Mouse (Mus musculus) bone marrow, adult 2 months (tissue): ENCODE results near the gene Foxa3. TPM values are rescaled to one million over a fixed set of nuclear protein-coding genes. Genes with fewer than 3 reads are reported as not detected.

Experiments used
- H3K27ac ChIP-seq: fragments of 200-500 bp; 2 replicates; pipeline ENCODE4 v1.5.1; 2012; ENCODE audit warnings: low read depth, mild to moderate bottlenecking, control low read depth, inconsistent platforms, low read length; ENCODE audit not compliant: control insufficient read depth, poor library complexity, insufficient read depth
- H3K4me1 ChIP-seq: fragments of 200-500 bp; 2 replicates; pipeline ENCODE4 v1.6.1; 2011; ENCODE audit warnings: low read length; ENCODE audit not compliant: control insufficient read depth, insufficient read depth
- H3K4me3 ChIP-seq: fragments of 200-500 bp; replicated peaks from 2 replicates; pipeline ENCODE3; 2011; ENCODE audit warnings: mild to moderate bottlenecking, low read depth, low read length, control low read depth; ENCODE audit not compliant: control insufficient read depth
- CTCF ChIP-seq: fragments of 200-500 bp; IDR thresholded peaks from 2 replicates; pipeline ENCODE4 v1.5.1; 2011; ENCODE audit warnings: low read length, control low read depth; ENCODE audit not compliant: control insufficient read depth, insufficient read depth
- POLR2A ChIP-seq: fragments of 200-500 bp; IDR thresholded peaks from 2 replicates; pipeline ENCODE4 v1.6.1; 2011; ENCODE audit warnings: low read depth, mild to moderate bottlenecking, control low read depth, low read length, borderline replicate concordance; ENCODE audit not compliant: control insufficient read depth
- WGBS: fragments of 180-500 bp; shearing (Covaris S2); methylation state at CpG from one replicate; pipeline ENCODE4 v1.1.7; 2018; 5-methylcytosine and 5-hydroxymethylcytosine counted together
- polyA plus RNA-seq: library from polyadenylated mRNA; stranded (reverse); fragments of >200 nt; gene quantifications from 2 replicates; pipeline ENCODE4 v1.2.4, GENCODE M21; 2011; ENCODE audit warnings: low replicate concordance; ENCODE audit not compliant: missing spikeins, insufficient read depth, insufficient read length

Gene Foxa3
- polyA plus RNA-seq, 1 experiment: not detected

GRCm38 (mm10) chr7:19022189-19022958 is 964 bp downstream of the Foxa3 start:
- no peak overlapping the region for H3K4me3 ChIP-seq
- H3K4me1 ChIP-seq: peaks cover 3% of the 10 kb centered on the region
- TF ChIP-seq POLR2A (no peak), CTCF (no peak)
- no peak overlapping the region for H3K27ac ChIP-seq
- 76% methylated on average over 18 of the region's 18 CpGs for WGBS

- H3K4me1 ChIP-seq: peaks cover 3% of the 10 kb centered on the region
- WGBS: 46% methylated on average over 8 of the region's 8 CpGs
- H3K4me3 ChIP-seq: no peak overlapping the region
- TF ChIP-seq POLR2A (no peak), CTCF (no peak)
- H3K27ac ChIP-seq: no peak overlapping the region
Observed at GRCm38 (mm10) chr7:19021048-19021447, 2.3 kb downstream of the Foxa3 start.

- Histone ChIP-seq H3K27ac (no peak overlapping the region), H3K4me1 (no peaks in the 10 kb centered on the region), H3K4me3 (no peak overlapping the region)
- TF ChIP-seq POLR2A (no peak), CTCF (no peak)
- WGBS: 84% methylated on average over 7 of the region's 7 CpGs
Observed at GRCm38 (mm10) chr7:19017909-19018308, 5.4 kb downstream of the Foxa3 start.

- H3K4me3 ChIP-seq: no peak overlapping the region
- 81% methylated on average over 4 of the region's 4 CpGs for WGBS
- no peak overlapping the region for H3K27ac ChIP-seq
Observed at GRCm38 (mm10) chr7:19016042-19016441, 7.3 kb downstream of the Foxa3 start.

GRCm38 (mm10) chr7:19014452-19014851 is 8.9 kb downstream of the Foxa3 start:
- Histone ChIP-seq H3K27ac (no peak overlapping the region), H3K4me3 (no peak overlapping the region), H3K4me1 (no peaks in the 10 kb centered on the region; the same call in 1 of the 2 replicates)
- 86% methylated on average over 15 of the region's 15 CpGs for WGBS
- no peak for TF ChIP-seq CTCF
- no peak for TF ChIP-seq POLR2A

More at GRCm38 (mm10) chr7:19016042-19016441, 7.3 kb downstream of the Foxa3 start:
- TF ChIP-seq POLR2A: no peak
- TF ChIP-seq CTCF: no peak
- no peaks in the 10 kb centered on the region; the same call in 1 of the 2 replicates for H3K4me1 ChIP-seq

- 76% methylated on average over 2 of the region's 2 CpGs for WGBS
- no peaks in the 10 kb centered on the region; the same call in 1 of the 2 replicates for H3K4me1 ChIP-seq
- TF ChIP-seq POLR2A (no peak), CTCF (no peak)
- no peak overlapping the region for H3K4me3 ChIP-seq
- H3K27ac ChIP-seq: no peak overlapping the region
Observed at GRCm38 (mm10) chr7:19012882-19013281, 10.5 kb downstream of the Foxa3 start.

GRCm38 (mm10) chr7:19012025-19012621 is 11.2 kb downstream of the Foxa3 start:
- WGBS: 2% methylated on average over 31 of the region's 31 CpGs
- Histone ChIP-seq H3K4me3 (no peak overlapping the region), H3K27ac (no peak overlapping the region), H3K4me1 (no peaks in the 10 kb centered on the region; the same call in 1 of the 2 replicates)
- no peak for TF ChIP-seq POLR2A
- no peak for TF ChIP-seq CTCF

- TF ChIP-seq CTCF (no peak), POLR2A (no peak)
- no peak overlapping the region for H3K27ac ChIP-seq
- H3K4me1 ChIP-seq: no peaks in the 10 kb centered on the region; the same call in 1 of the 2 replicates
- no peak overlapping the region for H3K4me3 ChIP-seq
- 75% methylated on average over 7 of the region's 7 CpGs for WGBS
Observed at GRCm38 (mm10) chr7:19010581-19010980, 12.8 kb downstream of the Foxa3 start.
